Mouse (Mus musculus) lung, embryonic 16.5 days (tissue): Measurements from ENCODE around the gene Taf5l. TPM values are rescaled to one million over a fixed set of nuclear protein-coding genes. Genes with fewer than 3 reads are reported as not detected.

Source experiments
- ATAC-seq: fragments of 200-750 bp; cut with Nextera tagmentation; 2 replicates; pipeline ENCODE4 v1.8.0; 2017; ENCODE audit warnings: low read depth, mild to moderate bottlenecking, moderate library complexity
- H3K27ac ChIP-seq: fragments of 300-500 bp; sonication (generic); 2 replicates; pipeline ENCODE4 v1.5.1; 2014; ENCODE audit warnings: mild to moderate bottlenecking, control low read depth, low read length
- H3K27me3 ChIP-seq: fragments of 300-500 bp; sonication (generic); 2 replicates; pipeline ENCODE4 v1.6.1; 2014; ENCODE audit warnings: low read depth, low read length, mixed read lengths; ENCODE audit not compliant: control insufficient read depth, insufficient read depth
- H3K36me3 ChIP-seq: fragments of 300-500 bp; sonication (generic); 2 replicates; pipeline ENCODE4 v1.6.1; 2014; ENCODE audit warnings: low read length; ENCODE audit not compliant: control insufficient read depth, insufficient read depth
- H3K4me1 ChIP-seq: fragments of 300-500 bp; sonication (generic); replicated peaks from 2 replicates; pipeline ENCODE4 v1.6.1; 2014; ENCODE audit warnings: low read length, mixed read lengths; ENCODE audit not compliant: control insufficient read depth, insufficient read depth
- H3K4me2 ChIP-seq: fragments of 300-500 bp; sonication (generic); 2 replicates; pipeline ENCODE4 v1.6.1; 2014; ENCODE audit warnings: low read depth, low read length, control low read depth
- H3K4me3 ChIP-seq: fragments of 300-500 bp; sonication (generic); 2 replicates; pipeline ENCODE4 v1.5.1; 2014; ENCODE audit warnings: mild to moderate bottlenecking, low read length, control low read depth
- H3K9ac ChIP-seq: fragments of 300-500 bp; sonication (generic); 2 replicates; pipeline ENCODE4 v1.6.1; 2014; ENCODE audit warnings: low read length, control low read depth
- H3K9me3 ChIP-seq: fragments of 300-500 bp; sonication (generic); 2 replicates; pipeline ENCODE4 v1.6.1; 2016; ENCODE audit warnings: low read length; ENCODE audit not compliant: control insufficient read depth
- WGBS: fragments of 180-500 bp; shearing (Covaris S2); extraction: QIAGEN DNeasy Blood & Tissue Kit; methylation state at CpG from one replicate; pipeline ENCODE4 v1.1.7; 2014; 5-methylcytosine and 5-hydroxymethylcytosine counted together
- polyA plus RNA-seq: library from polyadenylated mRNA; unstranded; fragments of >200 nt; fragmentation: Nextera tagmentation; extraction: Ambion mirVana; gene quantifications from 2 replicates; pipeline ENCODE4 v1.2.1, GENCODE M21; 2015

Taf5l gene
- 29.3 and 30.9 TPM in 2 replicates for polyA plus RNA-seq

DNA sequence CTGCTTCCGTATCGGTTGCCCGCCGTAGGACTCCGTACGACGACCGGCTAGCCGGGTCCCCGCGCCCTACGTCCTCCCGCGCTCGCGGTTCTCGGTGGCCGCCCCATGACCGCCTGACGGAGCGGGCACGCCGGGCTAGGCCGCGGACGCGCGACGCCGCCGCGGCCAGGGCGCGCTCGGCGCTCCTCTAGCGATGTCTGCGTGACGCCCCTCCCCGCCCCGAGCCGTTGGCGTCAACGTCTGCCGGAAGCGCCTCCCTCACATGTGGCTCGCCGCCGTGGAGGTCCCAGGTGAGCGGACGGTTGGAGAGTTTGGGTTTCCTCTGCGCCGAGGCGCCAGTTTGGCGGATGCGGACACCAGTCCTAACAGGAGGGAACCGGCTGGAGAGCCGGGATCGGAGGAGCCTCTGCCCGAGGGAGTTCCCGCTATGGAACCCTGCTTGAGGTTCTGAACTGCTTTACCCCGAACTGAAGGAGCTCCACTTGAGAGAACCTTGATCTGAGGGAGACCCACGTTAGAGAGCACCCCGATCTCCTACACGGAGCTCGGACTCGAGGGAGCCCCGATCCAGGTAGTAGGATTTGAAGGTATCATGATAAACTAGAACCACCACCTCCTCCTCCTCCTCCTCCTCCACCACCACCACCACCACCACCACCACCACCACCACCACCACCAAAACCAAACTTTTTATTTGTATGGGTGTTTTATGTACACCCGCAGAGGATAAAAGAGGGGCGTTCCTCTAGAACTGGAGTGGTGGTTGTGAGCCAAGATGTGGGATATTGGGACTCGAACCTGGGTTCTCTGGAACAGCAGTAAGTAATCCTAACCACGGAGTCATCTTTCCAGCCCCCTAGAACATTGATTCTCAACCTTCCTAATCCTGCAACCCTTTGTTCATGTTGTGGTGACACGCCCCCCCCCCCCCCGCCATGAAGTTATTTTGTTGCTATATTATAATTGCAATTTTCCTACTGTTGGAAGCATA lies at the start of gene Taf5l, which contains the start of gene Urb2:
TSS of gene Taf5l (minus strand) at position 161 of the 991 bp plus-strand sequence.
TSS of gene Urb2 (plus strand) at position 272 of the 991 bp plus-strand sequence.
- ATAC-seq = peak; percentile 93
- H3K9ac ChIP-seq = peak within 1 kb of the TSS; percentile 88
- no peaks in the 10 kb centered on the region for H3K27me3 ChIP-seq
- peak within 1 kb of the TSS; percentile 89 for H3K4me3 ChIP-seq
- peaks cover 15% of the 10 kb centered on the region; the same call in 1 of the 2 replicates for H3K36me3 ChIP-seq
- H3K9me3 ChIP-seq = no peaks in the 10 kb centered on the region
- H3K4me2 ChIP-seq = peak within 1 kb of the TSS; percentile 83
- H3K27ac ChIP-seq = peak within 1 kb of the TSS; percentile 88
- H3K4me1 ChIP-seq = peaks cover 19% of the 10 kb centered on the region
- WGBS = under 1% methylated on average over 49 of the region's 74 CpGs

DNA sequence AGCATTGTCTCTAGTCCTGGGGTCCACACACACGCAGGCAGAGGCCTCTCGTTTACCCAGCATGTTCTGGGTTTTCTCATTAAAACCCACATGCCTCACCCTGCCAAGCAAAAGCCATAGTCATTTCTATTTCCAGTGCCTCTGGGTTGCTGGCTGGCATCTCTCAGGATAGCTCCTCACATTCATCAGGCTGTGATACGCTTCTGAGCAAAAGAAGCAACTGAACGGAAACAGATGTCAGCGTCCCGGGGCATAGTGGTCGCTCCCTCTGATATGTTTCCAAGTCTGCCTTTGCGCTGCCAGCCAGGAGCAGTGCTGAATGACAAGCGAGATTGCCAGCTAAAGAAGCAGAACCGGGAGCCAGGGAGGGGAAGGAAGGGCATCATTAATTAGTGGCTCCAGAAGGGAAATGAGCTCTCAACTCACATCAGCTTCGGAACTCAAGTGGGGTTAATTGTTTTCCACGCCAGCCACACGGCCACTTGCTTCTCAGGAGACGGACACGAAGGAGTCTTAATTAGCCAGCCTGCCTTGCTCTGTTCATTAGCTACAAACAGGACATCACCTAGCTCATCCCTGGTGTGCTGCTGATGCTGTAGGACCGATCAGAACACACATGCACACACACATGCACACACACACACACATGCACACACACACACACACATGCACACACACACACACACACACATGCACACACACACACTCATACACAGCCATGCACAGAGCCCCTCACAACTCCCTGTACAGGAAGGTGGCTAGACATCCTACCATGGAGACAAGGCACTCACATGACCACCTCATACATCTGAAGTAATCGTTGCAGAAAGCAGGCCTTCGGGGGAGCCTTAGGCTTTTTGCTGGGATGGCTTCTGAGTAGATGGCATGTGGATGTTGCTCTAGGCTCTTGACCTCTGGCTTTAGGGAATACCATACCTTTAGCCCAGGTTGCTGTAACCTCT lies 49.4 kb upstream of the Taf5l start:
- no peak overlapping the region for H3K4me2 ChIP-seq
- peak; percentile 64; the same call in 1 of the 2 replicates for ATAC-seq
- no peak overlapping the region for H3K9ac ChIP-seq
- H3K36me3 ChIP-seq = no peaks in the 10 kb centered on the region
- WGBS = 48% methylated on average over 18 of the region's 18 CpGs
- no peak overlapping the region for H3K4me3 ChIP-seq
- no peaks in the 10 kb centered on the region for H3K9me3 ChIP-seq
- no peaks in the 10 kb centered on the region for H3K27me3 ChIP-seq
- peak overlapping the region; percentile 42; the same call in 1 of the 2 replicates for H3K27ac ChIP-seq
- H3K4me1 ChIP-seq = peaks cover 2% of the 10 kb centered on the region; the same call in 1 of the 2 replicates

DNA sequence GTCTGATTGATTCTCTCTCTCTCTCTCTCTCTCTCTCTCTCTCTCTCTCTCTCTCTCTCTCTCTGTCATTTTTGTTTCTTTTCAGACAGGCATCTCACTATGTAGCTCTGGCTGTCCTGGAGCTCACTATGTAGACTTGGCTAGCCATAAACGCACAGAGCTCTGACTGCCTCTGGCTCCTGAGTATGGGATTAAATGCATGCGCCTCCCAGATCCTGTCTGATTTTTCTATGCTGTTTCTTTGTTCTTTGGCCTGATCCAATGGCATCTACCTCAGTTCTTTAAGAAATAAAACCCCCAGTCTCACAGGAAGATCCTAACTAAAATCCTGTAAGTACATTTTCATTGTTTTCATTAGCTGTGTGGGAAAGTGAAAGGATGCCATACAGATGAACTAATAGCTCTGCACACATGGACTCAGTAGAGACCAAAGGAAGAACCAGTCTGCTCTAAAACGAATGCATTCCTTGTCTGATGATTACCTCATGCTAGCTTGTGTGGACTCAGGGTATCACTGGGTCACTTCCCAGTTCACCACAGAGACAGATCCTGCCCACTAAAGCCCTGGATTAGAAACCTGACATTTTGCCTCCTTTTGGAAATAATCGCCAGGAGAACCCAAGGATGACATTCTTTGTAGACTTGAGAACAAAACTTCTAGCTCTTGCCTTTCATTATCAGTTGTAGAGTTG lies 46.0 kb upstream of the Taf5l start:
- 66% methylated on average over 4 of the region's 4 CpGs for WGBS
- no peak overlapping the region for H3K4me2 ChIP-seq
- no peak overlapping the region for H3K27ac ChIP-seq
- no peaks in the 10 kb centered on the region for H3K36me3 ChIP-seq
- no peak overlapping the region for H3K4me3 ChIP-seq
- no peak overlapping the region for H3K9ac ChIP-seq
- H3K9me3 ChIP-seq = no peaks in the 10 kb centered on the region
- no peaks in the 10 kb centered on the region for H3K27me3 ChIP-seq
- peaks cover 2% of the 10 kb centered on the region; the same call in 1 of the 2 replicates for H3K4me1 ChIP-seq
- no peak for ATAC-seq

DNA sequence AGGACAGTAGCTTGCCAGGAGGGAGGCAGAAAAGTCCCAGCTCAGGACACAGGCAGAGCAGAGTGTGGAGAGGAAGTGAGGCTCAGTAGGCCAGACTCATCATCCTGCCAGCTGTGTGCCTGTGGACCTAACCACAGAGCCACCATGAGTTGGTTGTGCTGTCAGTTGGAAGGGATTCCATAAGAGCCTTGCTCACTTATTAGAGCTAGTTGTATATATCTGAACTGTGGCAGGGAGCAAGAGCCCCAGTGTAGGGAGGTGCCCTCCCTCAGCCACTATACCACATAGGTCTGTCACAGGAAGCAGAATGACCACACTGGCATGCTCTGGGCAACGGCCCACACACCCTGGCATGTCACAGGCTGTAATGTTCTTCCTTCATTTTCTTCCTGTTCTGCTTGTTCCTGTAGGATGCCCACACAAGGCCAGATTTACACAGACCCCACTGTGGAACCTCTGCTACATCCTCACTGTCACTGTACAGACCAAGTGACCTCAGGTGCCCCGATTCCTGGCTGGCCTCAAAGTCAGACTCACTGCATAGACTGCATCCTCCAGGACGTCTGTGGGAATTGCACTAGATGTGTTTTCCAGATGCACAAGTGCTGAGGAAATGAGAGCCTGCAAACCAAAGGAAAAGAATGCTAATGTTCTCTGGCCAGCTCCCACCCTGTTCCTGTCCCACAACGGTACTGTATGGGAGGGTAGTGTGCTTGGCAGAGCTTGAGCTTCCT lies 45.3 kb upstream of the Taf5l start:
- Histone ChIP-seq H3K27me3 (no peaks in the 10 kb centered on the region), H3K4me1 (peaks cover 2% of the 10 kb centered on the region; the same call in 1 of the 2 replicates), H3K9ac (no peak overlapping the region), H3K4me2 (no peak overlapping the region), H3K27ac (0 out of 2 replicates have a peak overlapping the region, but pooled peaks have one; percentile 24), H3K9me3 (no peaks in the 10 kb centered on the region), H3K4me3 (no peak overlapping the region), H3K36me3 (no peaks in the 10 kb centered on the region)
- ATAC-seq = peak; percentile 83
- WGBS = 37% methylated on average over 4 of the region's 4 CpGs

DNA sequence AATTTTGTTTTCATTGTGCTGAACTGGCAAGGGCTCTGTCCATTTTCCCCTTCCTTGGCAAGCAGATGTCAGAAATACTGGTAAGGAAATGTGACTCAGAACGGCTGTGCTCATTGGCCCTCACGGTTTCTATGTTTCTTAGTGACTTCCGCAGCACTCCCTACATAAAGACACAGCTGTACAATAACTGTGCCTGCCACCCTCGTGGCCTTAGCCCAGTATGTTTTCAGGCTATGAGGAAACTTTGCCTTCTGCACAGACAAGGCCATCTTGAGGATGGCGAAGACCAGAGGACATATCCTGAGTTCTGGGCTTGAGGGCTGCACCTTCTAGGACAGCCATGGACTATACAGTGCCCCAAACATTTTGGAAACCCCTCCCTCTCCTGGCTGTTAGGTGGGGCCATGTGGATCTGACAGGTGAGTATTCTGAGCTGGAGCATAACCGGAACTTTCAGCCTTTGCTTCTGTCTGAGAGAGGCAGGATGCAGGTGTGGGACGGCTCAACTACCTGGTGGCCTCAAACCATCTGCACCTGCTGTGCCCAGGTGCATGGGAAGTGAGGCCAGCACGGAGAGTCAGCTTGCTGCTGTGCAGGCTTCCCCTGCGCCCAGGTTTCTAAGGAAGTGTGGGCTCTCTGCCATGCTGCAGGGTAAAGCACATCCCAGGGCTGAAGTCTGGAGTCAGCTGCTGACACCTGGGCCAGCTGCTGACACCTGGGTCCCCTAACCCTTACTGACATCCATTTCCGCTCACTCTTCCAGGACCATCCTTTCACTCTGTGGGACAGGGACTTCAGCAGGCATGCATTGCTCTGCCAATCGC lies 35.8 kb upstream of the Taf5l start:
- no peak for ATAC-seq
- Histone ChIP-seq H3K9me3 (no peaks in the 10 kb centered on the region), H3K4me1 (no peaks in the 10 kb centered on the region), H3K27me3 (no peaks in the 10 kb centered on the region), H3K4me2 (no peak overlapping the region), H3K36me3 (no peaks in the 10 kb centered on the region), H3K9ac (no peak overlapping the region), H3K4me3 (no peak overlapping the region), H3K27ac (no peak overlapping the region)
- WGBS = 66% methylated on average over 11 of the region's 11 CpGs

DNA sequence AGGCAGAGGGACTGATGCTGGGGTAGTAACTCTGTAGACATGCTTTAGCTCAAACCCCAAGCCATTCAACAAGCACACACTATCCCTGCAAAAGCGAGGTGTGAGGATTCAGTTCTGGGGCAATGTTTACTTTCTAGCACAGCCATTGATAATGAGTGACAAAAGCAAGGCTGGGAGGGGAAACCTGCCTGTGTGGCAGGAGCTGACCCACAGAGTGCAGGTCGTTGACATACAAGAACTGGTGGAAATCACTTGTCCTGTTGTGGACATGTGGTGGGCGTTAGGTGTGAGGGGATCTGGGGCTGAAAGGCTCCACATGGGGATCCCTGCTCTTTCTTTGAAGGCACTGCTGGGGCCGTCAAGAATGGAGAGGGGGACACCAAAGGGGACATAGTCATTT lies 31.4 kb upstream of the Taf5l start:
- ATAC-seq = no peak
- WGBS = 27% methylated on average over 4 of the region's 4 CpGs
- Histone ChIP-seq H3K9ac (no peak overlapping the region), H3K4me3 (no peak overlapping the region), H3K27ac (no peak overlapping the region), H3K36me3 (peaks cover under 1% of the 10 kb centered on the region; the same call in 1 of the 2 replicates), H3K9me3 (no peaks in the 10 kb centered on the region), H3K4me1 (no peaks in the 10 kb centered on the region), H3K4me2 (no peak overlapping the region), H3K27me3 (no peaks in the 10 kb centered on the region)

DNA sequence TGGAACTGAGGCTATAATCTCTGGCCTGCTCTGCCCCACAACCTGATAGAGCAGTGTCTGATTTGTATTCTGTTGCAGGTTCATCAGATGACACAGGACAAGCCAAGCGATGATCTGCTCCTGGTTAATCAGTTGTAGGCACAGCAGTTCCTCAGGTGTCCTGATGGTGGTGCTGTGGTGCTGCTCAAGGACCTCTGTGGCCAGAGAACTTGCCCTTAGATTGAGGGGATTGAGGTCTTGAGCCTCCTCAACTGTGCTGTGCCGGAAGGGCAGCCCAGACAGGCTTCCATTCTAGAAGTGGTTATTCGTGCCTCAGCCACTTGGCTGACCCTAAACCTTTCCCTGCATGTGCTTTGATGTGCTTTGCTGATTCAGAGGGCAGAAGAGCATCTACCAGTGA lies 30.9 kb upstream of the Taf5l start:
- no peaks in the 10 kb centered on the region for H3K27me3 ChIP-seq
- no peak overlapping the region for H3K9ac ChIP-seq
- no peak overlapping the region for H3K4me2 ChIP-seq
- 18% methylated on average over 3 of the region's 3 CpGs for WGBS
- H3K4me1 ChIP-seq = no peaks in the 10 kb centered on the region
- no peak overlapping the region for H3K4me3 ChIP-seq
- H3K27ac ChIP-seq = no peak overlapping the region
- H3K9me3 ChIP-seq = no peaks in the 10 kb centered on the region
- H3K36me3 ChIP-seq = peaks cover 5% of the 10 kb centered on the region
- ATAC-seq = peak; percentile 45; the same call in 1 of the 2 replicates
